Mouse (Mus musculus): ENCODE results near the gene Gm17428.
"Not testable (repeated sequence)": the region's sequence is repeated elsewhere in the genome, so short reads cannot be mapped to it uniquely, and the experiment has no call there.

The Gm17428 gene

DNA sequence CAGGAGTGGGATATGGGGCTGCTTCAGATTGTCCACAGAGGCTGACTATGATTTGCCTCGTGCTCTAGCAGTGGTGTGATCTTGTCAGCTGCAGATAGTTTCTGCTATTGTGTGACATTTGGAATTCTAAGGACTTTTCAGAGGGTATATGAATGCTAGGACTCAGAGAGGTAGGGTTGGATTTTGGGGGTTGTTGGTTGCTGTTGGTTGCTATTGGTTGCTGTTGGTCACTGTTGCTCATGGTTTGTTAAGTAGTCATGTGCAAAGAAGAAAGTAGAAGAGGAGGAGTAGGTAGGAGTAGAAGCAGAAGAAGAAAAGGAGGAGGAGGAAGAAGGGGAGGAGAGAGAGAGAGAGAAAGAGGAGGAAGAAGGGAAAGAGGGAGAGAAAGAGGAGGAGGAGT lies at the start of gene Gm17428:
TSS of gene Gm17428 (plus strand) at position 301 of the 400 bp plus-strand sequence.
- no peak for DNase-seq

DNA sequence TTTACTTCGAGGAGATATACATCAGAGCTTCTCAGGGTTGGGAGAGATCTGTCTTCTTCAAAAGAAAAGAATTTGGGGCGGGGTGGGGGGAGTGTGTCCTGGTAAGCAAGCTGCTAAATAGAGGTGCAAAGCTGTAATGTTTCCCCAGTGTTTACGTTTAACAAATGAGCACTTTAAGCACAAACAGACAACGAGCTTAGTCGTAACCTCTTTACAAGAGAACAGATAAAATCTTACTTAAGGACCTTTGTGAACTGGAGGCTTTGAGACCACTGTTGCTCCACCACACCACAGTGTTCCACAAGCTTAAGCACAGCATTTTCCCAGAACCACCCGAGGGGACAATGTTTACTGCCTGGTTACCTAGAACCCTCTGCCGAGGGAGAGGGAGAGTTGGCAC lies 49.4 kb upstream of the Gm17428 start:
- DNase-seq = no peak

DNA sequence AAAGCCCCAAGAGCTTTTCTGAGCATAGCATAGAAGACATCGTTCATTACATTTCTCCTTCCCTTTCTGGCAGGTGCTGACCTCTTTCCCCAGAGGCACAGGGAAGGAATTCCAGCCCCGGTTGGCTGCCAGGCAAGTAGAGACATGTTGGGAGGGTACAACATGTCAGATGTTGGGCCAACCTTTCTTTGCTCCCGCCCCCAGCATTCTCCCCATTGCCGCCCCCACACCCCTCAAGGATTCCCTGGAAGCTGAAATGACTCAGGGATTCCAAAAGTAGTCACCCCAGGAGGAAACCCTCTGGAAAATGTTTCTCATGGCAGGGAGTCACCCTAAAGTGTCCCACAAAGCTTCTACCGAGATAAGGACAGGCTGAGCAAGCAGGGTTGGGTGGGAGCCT lies 46.9 kb upstream of the Gm17428 start:
- DNase-seq = no peak

DNA sequence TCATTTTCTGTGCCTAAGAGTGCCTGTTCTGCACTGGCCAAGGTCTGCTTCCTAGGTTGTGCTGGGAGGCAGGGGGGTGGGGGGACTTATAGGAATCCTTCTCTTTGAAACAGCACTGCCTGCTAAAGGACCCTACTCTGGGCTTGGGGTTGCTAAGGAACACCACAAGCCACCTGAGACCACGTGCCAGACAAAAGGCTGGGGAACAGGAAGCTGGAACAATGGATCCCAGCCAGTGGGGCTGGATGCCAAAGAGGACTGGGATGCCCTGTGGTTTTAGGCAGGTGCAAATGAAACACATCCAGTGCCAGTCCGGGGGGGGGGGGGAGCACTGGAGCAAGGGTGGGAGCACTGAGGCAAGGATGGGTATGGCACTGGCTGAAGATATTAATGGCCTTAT lies 46.3 kb upstream of the Gm17428 start:
- no peak for DNase-seq

DNA sequence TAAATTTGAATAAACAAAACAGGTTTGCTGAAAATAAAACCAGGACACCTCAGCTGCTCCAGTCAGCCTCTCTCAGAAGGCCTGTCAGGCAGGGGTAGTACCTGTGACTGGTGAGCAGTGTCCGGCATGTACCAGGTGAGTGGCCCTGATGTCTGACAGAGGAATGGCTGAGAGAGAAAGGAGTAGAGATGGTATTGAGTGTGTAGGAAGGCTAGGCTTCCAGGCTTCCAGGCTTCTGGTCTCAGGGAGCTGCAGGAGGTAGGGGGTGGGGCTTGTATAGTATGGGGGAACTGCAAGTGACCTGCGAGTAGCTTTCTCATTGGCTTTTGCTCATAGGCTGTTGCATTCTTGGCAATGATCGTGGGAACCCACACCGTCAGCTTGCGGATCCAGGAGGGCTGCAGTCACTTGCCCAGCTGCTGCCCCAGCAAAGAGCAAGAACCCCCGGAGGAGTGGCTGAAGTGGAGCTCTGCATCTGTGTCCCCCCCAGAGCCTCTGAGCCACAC lies 44.0 kb upstream of the Gm17428 start, which contains the start of gene Il25:
TSS of gene Il25 (plus strand) at position 51 of the 506 bp plus-strand sequence.
- no peak for DNase-seq

DNA sequence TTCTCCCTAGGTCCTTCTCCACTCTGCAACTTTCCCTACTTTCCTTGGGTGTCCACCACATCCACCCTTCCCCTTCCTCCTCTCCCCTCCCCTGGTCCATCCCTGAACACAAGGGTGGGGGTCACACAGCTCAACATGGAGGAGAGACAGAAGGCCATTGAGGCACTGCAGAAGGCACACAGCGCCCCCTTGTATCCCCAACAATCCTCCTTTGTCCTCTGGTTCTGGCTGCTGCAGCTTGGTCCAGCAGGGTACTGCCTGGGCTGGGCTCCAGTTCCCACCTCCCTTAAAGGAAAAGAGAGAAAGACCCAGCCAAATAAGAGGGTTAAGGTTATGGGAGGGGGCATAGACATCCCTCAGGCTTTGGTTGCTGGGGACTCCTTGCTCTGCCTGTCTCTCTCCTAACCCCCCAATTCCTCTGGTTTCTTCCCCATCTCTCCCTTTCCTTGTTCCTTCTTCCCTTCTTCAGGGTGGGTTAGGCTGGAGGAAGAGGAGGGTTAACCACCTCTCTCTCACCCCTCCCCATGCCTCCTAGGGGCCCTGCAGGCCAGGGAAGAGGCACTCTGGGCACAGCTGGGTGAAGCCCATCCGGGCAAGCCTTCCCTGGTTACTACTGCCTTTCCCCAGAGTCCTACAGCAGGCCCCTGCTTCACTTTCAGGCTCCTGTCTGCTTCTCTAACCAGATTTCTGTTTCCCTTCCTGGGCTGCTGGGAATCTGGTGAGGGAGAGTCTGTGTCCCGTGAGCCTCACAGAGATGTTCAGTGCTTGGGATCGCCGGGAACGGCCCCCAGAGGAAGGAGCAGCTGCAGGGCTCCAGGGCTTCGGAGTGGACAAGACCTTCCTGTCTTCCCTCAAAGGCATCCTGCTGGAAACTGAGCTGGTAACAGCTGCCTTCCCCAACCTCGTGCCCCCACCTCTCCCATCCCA lies 40.6 kb upstream of the Gm17428 start, which contains the start of gene Cmtm5:
TSS of gene Cmtm5 (plus strand) at position 358 of the 927 bp plus-strand sequence.
- peak; percentile 71 for DNase-seq

DNA sequence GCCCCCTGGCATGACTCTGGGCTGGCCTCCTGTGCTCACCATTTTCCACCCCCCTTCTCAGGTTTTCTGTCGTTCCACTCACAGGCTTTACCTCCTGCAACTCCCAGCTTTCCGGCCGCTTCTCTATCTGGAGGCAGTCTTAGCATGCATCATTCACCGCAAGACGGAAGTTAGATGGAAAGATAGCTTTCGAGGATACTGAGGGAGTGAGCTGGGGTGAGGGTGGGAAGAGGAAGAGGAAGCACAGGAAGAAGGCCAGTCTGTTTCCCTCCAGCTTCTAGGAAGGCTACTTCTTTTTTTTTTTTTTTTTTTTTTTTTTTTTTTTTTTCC lies 39.9 kb upstream of the Gm17428 start:
- DNase-seq = no peak

DNA sequence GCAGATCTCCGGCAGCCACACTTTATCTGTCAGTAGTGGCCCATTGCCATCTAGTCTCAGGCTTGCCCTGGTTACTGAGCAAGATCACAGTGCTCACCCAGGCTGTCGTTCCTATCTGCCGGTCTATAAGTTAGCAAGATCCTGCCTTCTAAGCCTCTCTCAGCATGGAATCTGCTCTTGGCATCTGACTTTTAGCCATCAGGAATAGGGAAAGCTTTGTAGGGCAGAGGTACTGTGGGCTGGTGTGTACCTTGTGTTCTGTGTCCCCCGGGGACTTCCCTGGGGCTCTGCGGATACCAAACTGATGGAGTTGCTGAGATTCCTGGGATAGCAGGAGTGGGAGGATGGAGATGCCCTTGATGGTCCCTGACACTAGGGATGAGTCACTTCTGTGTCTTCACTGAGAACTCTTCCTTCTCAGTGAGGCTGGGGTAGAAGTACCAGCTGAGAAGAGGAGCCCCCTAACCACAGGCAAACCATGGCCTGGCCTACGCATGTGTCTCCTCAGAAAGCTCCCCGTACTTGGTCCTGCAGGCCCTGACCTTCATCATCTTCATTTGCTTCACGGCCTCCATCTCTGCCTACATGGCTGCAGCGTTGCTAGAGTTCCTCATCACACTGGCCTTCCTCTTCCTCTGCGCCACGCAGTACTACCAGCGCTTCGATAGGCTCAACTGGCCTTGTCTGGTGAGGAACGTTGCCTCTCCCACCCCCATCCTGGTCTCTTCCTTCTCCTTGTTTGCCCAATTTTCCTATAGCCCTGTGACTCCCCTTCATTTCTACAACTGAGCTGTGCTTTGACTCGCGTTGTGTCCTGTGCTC lies 39.2 kb upstream of the Gm17428 start:
- DNase-seq = no peak

DNA sequence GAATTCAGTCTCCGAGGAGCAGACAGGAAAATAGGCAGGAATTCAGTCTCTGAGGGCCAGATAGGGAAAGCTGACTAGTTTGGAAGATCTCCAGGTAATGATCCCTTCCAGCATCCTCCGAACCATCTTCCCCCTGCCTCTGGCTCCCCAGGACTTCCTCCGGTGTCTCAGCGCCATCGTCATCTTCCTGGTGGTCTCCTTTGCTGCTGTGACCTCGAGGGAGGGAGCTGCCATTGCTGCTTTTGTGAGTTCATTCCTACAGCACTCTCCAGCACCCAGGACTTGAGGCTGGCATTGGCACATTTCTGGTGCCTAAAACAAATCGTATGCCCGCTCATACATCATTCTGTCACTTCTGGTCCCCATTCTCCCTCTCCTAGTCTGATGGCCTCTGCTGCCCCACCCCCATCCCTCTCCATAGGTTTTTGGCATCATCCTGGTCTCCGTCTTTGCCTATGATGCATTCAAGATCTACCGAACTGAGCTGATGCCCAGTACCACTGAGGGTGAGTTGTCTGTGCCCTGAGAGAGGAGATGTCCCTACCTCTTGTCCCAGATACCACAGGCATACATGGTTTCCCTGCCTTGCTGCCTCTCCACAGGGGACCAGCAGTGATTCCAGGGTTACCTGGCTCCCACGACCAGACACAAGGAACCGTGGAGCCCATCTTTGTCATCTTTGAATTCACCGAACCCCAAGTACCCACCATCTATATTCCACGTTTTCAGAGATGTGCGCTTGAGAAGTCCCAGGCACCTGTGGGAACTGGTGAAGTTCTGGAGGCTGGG lies 38.1 kb upstream of the Gm17428 start:
- no peak for DNase-seq

DNA sequence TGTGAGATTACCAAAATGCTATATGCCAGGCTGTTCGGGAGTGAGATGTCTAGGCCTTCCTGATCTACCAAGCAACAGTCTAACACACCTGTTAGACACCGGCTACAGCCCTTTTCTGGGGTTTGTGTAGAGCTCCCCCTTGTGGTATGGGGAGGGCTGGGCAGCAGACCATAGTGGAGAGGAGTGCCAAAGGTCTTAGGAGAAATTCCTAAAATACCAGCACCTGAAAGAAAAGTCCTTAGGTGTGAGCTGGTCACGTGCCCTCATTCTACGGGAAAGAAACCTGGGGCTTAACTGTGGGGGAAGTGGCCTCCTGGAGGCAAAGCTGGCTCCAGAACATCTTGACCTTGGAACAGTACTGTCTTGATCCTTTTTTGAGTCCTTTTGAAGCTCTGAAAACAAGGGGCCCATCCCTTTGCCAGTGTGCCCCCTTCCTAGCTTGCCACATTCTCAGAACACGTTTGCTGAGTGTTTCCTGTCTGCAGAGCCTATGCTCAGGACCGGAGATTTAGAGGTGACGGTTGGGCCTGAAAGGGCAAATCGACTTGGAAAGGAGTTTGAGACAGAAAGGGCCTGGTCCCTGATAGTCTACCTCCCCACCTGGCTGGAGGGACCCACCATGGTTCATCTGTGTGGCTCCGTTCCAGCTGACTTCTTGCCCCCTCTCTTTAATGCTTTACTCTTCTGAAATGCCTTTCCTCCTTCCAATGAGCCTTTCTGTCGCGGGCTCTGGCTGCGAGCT lies 37.1 kb upstream of the Gm17428 start:
- peak; percentile 53 for DNase-seq

DNA sequence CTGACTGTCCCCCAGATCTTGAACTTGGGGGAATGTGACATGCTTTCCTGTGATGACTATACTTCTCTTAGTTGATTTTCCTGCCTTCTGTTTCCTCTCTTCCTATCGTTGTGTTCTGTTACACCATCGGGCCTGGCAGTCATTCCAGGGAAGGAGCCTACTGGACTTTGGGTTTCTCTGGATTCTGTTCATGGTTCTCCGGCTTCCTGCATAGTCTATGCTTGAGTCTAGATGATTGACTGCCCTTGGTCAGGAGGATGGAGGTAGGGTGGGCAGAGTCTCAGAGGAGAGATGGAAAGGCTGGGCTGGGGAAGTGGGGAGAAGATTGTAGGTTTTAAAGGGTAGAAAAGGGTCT lies 36.6 kb upstream of the Gm17428 start:
- DNase-seq = no peak

DNA sequence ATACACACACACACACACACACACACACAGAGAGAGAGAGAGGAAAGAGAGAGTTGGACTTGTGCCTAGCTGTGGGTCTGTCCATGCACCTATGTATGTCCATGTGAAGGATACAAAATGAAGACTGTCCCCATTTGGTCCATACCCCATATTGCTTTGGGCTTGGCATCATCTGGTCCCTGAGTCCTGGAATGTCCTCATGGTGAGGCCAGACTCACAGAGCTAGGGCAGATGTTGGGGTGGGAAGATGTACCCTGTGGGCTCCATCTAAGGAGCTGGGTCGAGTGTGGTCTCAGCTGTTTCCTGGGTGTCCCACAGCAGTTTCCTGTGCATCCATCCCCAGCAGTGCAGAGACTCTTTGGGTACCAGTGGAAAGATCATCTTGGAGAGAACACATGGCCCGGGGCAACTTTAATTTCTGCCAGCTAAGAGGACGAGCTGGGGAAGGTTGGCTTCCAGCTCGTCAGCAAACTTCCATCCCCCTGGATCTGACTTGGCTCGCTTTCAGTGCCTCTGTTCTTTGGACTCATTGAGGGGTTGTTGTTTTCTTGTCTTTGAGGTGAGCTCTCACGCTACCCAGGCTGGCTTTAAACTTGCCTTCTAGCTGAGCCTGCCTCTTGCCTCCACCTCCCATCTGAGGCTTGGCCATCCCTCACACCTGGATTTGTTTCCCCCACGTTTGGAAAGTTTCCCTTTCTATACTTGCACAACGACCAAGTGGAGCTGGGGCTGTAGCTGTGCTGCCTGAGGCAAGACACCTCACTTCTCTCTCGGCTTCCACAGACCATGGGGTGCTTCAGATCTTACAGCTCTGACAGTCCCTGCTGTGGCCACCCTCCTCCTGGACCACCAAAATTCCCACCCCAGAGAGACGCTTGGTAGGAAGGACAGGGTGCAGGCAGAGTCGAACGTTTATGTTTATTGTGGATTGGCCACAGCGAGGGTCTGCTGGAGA lies 35.4 kb upstream of the Gm17428 start:
- DNase-seq = no peak

DNA sequence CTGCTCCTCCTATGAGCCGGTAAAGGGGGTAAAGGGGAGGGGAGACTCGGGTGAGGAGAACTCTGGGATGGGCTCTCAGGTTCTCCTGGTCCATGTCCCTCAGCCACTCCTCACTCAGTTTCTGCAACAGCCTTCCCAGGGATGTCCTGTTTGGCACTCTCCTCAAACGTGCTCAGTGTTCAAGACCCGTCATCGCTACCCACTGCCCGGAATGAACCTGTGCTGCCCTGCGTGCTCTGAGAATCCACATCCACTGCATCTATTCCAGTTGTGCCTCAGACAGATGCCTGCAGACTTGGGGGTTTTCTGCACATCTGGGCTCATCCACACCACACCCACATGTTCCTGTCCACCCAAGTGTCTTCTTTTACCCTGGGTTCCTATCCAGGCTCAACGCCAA lies 34.3 kb upstream of the Gm17428 start:
- DNase-seq = no peak

DNA sequence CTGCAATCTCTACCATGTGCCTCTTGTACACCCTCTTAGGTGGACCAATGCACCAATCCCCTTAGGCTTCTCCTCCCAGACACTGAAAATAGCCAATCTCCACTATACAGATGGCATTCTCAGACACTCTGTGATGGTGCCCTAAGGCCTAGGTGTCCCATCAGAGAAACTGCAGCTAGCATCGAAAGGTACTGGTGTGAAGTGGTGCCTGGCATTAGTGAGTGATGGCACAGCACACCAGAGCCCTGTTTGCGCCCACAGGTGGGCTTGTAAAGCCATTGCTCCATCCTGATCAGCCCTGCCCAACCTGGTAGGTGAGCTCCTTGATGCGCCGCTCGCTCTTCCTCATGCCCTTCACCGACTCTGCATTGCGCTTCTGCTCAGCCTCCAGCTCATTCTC lies 32.8 kb upstream of the Gm17428 start:
- DNase-seq = no peak

DNA sequence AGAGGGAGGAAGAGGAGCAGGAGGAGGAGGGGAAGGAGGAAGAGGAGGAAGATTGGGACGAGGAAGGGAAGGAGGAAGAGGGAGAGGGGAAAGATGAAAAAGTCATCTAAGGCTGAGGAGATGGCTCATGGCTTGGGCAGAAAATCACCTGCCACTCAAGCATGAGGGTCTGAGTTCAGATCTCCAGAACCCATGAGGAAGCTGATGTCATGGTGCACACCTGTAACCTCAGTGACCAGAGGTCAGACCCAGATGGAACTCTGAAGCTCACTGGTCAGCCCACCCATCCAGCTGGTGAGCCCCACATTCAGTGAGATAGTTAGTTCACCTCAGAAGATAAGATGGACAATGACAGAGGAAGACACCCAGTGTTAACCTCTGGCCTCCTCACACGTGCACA lies 31.8 kb upstream of the Gm17428 start:
- no peak for DNase-seq

DNA sequence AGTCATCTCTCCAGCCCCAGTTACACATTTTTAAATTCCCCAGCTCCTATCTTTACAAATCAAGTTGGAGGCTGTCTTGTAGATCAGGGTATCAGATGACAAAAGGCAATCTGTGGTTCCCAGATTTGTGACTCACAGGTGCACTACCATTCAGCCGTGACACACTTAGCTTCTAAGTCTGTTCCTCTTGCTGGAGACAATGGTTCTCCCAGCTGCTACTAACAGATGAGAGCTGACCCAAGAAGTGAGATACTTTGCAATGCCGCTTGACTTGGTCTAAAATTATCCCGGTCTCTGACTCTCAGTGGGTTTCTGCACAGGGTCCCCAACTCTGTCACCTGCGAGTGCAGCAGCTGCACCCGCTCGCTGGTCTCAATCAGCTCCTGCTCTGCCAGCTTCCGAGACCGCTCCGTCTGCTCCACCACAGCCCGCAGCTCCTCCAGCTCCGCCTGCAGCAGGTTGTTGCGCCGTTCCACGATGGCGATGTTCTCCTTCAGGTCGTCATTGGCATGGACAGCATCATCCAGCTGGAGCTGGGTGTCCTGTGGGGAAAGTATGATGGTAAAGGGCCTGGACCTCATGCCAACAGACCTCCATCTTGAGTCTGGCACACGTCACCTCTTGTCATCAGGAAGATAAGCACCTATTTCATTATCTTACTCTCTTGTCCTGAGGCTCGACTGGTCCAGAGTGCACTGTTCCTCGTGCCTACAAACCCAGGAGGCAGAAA lies 30.6 kb upstream of the Gm17428 start:
- DNase-seq = no peak

DNA sequence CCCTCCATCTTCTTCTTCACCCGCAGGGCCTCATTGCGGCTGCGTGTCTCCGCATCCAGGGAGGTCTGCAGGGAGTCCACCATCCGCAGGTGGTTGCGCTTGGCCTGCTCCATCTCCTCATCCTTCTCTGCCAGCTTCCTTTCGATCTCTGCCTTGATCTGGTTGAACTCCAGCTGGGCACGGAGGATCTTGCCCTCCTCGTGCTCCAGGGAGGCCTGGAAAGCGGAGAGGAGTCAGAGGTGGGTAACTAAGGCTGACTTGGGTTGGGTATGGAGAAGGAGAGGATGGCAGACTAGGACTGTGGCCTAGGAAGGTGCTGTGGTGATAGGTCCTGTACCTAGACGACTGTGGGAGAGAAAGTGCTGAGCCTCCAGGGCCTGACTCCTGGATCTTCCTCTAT lies 29.7 kb upstream of the Gm17428 start:
- not testable (repeated sequence) for DNase-seq

DNA sequence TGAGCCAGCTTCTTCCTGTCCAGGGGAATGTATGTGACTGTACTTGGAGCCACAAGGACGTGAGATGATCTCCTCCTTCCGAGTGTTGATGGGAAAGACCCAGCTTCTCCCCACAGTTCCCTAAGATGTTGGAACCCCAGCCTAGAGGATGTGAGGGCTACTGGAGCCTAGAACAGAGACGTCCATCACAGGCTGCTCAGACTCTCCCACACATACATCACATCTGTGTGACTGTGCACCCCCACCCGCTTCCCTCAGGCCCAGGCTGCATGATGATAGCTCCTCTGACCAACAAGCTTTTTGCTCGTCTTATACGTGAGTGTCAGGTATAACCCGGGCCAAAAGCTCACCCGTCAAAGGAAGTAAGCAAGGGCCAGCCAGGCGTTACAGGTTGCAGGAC lies 28.0 kb upstream of the Gm17428 start:
- no peak for DNase-seq

DNA sequence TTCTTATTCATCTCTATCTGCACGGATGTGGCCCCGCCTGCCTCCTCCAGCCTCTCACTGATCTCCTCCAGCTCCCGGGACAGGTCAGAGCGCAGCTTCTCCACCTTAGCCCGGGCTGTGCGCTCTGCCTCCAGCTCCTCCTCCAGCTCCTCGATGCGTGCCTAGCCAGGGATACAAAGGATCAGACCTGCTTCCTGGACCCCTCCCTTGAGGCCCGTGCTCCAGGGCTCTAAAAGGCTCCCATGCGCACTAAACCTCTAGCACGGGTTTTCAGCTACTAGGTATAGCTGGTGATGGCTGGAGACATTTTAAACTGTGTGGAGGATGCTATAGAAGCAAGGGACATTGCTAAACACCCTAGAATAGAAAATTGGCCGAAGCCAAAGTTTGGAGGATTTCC lies 26.2 kb upstream of the Gm17428 start:
- no peak for DNase-seq

DNA sequence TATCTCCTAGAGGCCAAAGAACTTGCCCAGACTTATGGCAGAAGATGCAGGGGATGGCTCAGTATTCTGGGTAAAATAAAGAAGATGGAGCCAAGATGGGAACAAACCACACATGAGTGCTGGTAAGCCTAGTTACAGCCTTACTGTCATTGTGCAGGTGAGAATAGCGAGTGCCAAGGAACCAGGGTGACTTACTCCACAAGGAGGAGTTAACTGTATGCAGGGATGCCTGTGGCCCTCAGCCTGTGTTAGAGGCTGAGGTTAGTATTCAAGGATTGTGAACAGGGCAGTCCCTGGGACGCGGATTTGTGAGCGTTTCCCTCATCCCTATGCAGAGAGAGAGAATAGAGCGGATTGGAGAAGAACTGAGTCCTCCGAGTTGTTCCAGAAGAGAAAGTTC lies 25.1 kb upstream of the Gm17428 start:
- DNase-seq = no peak

Measured in cerebellum, adult 9-11 months (tissue).